Mouse (Mus musculus) embryonic facial prominence, embryonic 13.5 days (tissue): Measurements from ENCODE around the gene Mcee. TPM values are rescaled to one million over a fixed set of nuclear protein-coding genes. Genes with fewer than 3 reads are reported as not detected.

ENCODE experiments used
- ATAC-seq: fragments of 200-750 bp; cut with Nextera tagmentation; 2 replicates; pipeline ENCODE4 v1.8.0; 2017; ENCODE audit warnings: low read depth; ENCODE audit not compliant: insufficient number of reproducible peaks, insufficient read depth, low FRiP score, low TSS enrichment
- H3K27ac ChIP-seq: fragments of 300-500 bp; sonication (generic); 2 replicates; pipeline ENCODE4 v1.5.1; 2015; ENCODE audit warnings: moderate library complexity, mild to moderate bottlenecking, inconsistent platforms
- H3K27me3 ChIP-seq: fragments of 300-500 bp; sonication (generic); 2 replicates; pipeline ENCODE4 v1.6.1; 2015; ENCODE audit warnings: mild to moderate bottlenecking, inconsistent platforms
- H3K36me3 ChIP-seq: fragments of 300-500 bp; sonication (generic); 2 replicates; pipeline ENCODE4 v1.6.1; 2015; ENCODE audit warnings: mild to moderate bottlenecking, inconsistent platforms
- H3K4me1 ChIP-seq: fragments of 300-500 bp; sonication (generic); 2 replicates; pipeline ENCODE4 v1.6.1; 2015; ENCODE audit warnings: inconsistent platforms
- H3K4me2 ChIP-seq: fragments of 300-500 bp; sonication (generic); 2 replicates; pipeline ENCODE4 v1.6.1; 2015; ENCODE audit warnings: moderate library complexity, mild to moderate bottlenecking, inconsistent platforms
- H3K4me3 ChIP-seq: fragments of 300-500 bp; sonication (generic); 2 replicates; pipeline ENCODE4 v1.5.1; 2015; ENCODE audit warnings: mild to moderate bottlenecking, inconsistent platforms
- H3K9ac ChIP-seq: fragments of 300-500 bp; sonication (generic); 2 replicates; pipeline ENCODE4 v1.6.1; 2015; ENCODE audit warnings: mild to moderate bottlenecking, inconsistent platforms
- H3K9me3 ChIP-seq: fragments of 300-500 bp; sonication (generic); 2 replicates; pipeline ENCODE4 v1.6.1; 2016; ENCODE audit warnings: inconsistent platforms
- WGBS: fragments of 180-500 bp; shearing (Covaris S2); methylation state at CpG from one replicate; pipeline ENCODE4 v1.1.7; 2015; ENCODE audit warnings: mixed read lengths; 5-methylcytosine and 5-hydroxymethylcytosine counted together
- polyA plus RNA-seq: library from polyadenylated mRNA; unstranded; fragments of >200 nt; fragmentation: Nextera tagmentation; extraction: Ambion mirVana; gene quantifications from 2 replicates; pipeline ENCODE4 v1.2.1, GENCODE M21; 2015

Gene Mcee
- polyA plus RNA-seq, 1 experiment from 2014 or later, result 58.3 TPM

GRCm38 (mm10) chr7:64440519-64440918, 48.1 kb downstream of the Mcee start:
- Histone ChIP-seq H3K4me2 (no peak overlapping the region), H3K4me1 (peaks cover 15% of the 10 kb centered on the region), H3K9me3 (no peaks in the 10 kb centered on the region), H3K27ac (no peak overlapping the region; the same call in 1 of the 2 replicates), H3K9ac (no peak overlapping the region), H3K36me3 (no peaks in the 10 kb centered on the region), H3K27me3 (no peaks in the 10 kb centered on the region), H3K4me3 (no peak overlapping the region)
- ATAC-seq, result no peak
- 78% methylated on average over 8 of the region's 8 CpGs for WGBS

DNA sequence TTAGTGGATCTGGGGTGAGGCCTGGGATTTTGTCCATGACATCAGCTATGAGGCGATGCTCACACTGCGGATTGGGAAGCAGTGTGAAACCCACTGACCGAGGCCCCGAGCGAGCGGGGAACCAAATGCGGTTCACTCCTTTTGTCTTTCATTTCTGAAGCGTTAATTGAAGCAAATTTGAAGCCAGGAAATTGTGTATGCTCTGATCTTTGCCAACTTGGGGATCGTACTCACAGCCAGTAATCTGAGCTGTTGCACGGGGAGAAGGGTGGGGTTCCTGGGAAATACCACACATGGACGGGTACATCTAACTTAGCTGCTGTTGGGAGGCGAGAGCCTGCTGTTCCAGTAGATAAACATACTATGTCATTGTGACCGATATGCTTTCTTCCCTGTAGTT, 58.2 kb downstream of the Mcee start:
- no peaks in the 10 kb centered on the region for H3K36me3 ChIP-seq
- H3K27me3 ChIP-seq, result no peaks in the 10 kb centered on the region
- H3K4me1 ChIP-seq, result no peaks in the 10 kb centered on the region
- H3K4me3 ChIP-seq, result no peak overlapping the region
- no peak overlapping the region for H3K27ac ChIP-seq
- H3K9me3 ChIP-seq, result no peaks in the 10 kb centered on the region
- ATAC-seq, result no peak
- H3K4me2 ChIP-seq, result no peak overlapping the region
- 81% methylated on average over 13 of the region's 13 CpGs for WGBS
- H3K9ac ChIP-seq, result no peak overlapping the region

DNA sequence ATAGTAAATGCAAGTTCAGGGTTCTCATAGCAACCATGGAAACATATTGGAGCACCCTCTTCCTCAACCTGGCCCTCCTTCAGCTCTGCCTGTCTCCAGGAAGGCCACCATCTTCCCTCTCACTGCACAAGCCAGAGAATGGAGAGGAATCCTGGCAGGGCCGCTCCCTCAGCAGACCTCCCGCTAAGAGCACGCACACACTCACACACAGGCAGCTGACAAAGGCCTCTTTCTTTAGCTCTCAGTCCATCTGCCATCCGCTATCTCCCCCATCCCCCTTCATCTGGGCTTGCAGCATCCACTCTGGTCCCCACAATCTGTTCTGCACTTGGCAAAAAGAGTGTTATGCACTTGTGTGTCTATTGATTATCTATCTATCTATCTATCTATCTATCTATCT, 59.0 kb downstream of the Mcee start:
- H3K27ac ChIP-seq, result no peak overlapping the region
- H3K9me3 ChIP-seq, result no peaks in the 10 kb centered on the region
- no peak overlapping the region for H3K4me3 ChIP-seq
- ATAC-seq, result no peak
- H3K9ac ChIP-seq, result no peak overlapping the region
- 40% methylated on average over 4 of the region's 4 CpGs for WGBS
- no peaks in the 10 kb centered on the region for H3K27me3 ChIP-seq
- no peak overlapping the region for H3K4me2 ChIP-seq
- no peaks in the 10 kb centered on the region for H3K36me3 ChIP-seq
- no peaks in the 10 kb centered on the region for H3K4me1 ChIP-seq

DNA sequence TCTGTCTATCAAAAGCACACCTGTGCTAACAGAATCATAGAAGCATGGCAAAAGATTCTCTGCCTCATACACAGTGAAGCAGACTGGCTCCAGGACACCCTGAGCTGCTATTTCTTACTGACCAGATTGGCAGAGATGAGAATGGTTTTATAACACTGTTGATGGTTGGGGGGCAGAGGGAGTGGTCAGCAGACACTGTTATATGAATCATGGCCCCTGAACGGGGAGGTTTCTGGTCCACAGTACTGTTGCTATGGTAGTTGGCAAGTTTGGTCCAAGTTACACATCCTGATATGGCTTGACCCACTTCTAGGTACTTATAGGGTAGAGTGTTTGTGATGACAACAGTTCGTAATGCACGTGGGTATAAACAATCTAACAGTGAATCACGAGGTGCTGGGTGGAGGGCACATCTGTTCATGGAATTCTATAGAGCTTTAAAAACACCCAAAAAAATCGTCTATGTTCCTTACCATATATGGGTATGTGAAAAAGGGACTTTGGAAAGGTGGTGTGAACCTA, 59.5 kb downstream of the Mcee start:
- Histone ChIP-seq H3K4me3 (no peak overlapping the region), H3K36me3 (no peaks in the 10 kb centered on the region), H3K27ac (no peak overlapping the region), H3K9ac (no peak overlapping the region), H3K4me2 (no peak overlapping the region), H3K9me3 (no peaks in the 10 kb centered on the region), H3K27me3 (no peaks in the 10 kb centered on the region), H3K4me1 (no peaks in the 10 kb centered on the region)
- ATAC-seq, result no peak
- WGBS, result 81% methylated on average over 5 of the region's 5 CpGs

DNA sequence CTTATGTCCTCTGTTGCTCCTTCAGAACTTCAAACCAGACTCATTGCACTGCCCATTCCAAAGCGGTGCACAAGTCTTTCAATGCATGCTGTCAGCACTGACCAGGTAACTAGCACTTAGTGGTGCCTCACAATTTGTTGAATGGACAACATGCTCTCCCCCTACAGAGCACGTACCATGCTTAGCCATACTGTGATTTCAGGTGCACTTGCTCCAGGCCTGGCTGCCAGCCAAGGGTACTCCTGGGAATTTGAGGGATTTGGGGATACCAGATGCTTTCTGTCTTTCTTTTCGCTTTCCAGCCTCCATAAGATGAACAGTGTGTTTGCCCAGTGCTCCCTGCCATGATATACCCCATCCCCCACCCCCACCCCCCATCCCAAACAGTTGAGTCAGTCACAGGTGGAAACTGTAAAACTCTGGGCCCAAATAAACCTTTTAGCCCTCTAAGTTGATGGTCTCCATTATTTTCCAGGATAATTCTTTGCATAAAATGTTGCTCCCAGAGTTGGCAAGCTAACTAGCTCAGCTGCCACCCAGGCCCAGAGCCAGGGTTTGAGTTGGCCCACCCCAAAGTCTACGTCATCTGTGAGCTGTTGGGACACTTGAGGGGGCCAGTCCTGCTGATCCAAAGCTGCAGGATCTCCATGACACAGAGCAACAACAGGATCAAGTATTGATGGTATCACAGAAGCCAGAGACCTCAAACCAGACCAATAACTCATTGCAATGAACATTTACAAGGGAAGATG, 60.2 kb downstream of the Mcee start:
- Histone ChIP-seq H3K4me1 (no peaks in the 10 kb centered on the region), H3K4me3 (no peak overlapping the region), H3K27me3 (no peaks in the 10 kb centered on the region), H3K9me3 (no peaks in the 10 kb centered on the region), H3K36me3 (no peaks in the 10 kb centered on the region), H3K9ac (no peak overlapping the region), H3K27ac (no peak overlapping the region), H3K4me2 (no peak overlapping the region)
- 74% methylated on average over 4 of the region's 4 CpGs for WGBS
- no peak for ATAC-seq

GRCm38 (mm10) chr7:64456176-64456575, 63.8 kb downstream of the Mcee start:
- H3K36me3 ChIP-seq, result no peaks in the 10 kb centered on the region
- H3K4me1 ChIP-seq, result no peaks in the 10 kb centered on the region
- no peak overlapping the region for H3K9ac ChIP-seq
- H3K27ac ChIP-seq, result no peak overlapping the region
- H3K4me3 ChIP-seq, result no peak overlapping the region
- no peaks in the 10 kb centered on the region for H3K9me3 ChIP-seq
- H3K27me3 ChIP-seq, result no peaks in the 10 kb centered on the region
- 77% methylated on average over 4 of the region's 4 CpGs for WGBS
- ATAC-seq, result no peak
- H3K4me2 ChIP-seq, result no peak overlapping the region

DNA sequence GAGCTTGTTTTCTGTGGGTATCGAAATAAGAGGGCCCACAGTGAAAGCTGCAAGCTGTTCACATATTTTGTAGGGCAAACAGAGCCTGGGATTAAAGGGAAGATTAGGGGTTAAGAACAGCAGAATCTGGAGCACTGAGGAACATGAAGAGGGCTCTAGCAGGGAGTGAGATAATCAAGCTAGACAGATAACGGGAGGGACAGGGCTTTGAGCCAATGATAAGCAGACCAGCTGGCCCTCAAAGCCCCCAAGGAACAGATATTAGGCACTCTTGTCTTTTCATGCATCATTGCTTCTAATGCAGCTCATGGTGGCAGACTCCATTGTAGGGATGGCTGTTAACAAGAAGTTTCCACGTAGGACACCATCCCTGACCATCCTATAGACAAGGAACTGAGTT, 64.3 kb downstream of the Mcee start:
- Histone ChIP-seq H3K9me3 (no peaks in the 10 kb centered on the region), H3K4me1 (no peaks in the 10 kb centered on the region), H3K27me3 (no peaks in the 10 kb centered on the region), H3K4me2 (no peak overlapping the region), H3K27ac (no peak overlapping the region), H3K36me3 (no peaks in the 10 kb centered on the region), H3K4me3 (no peak overlapping the region), H3K9ac (no peak overlapping the region)
- WGBS, result 82% methylated on average over 3 of the region's 3 CpGs
- no peak for ATAC-seq

DNA sequence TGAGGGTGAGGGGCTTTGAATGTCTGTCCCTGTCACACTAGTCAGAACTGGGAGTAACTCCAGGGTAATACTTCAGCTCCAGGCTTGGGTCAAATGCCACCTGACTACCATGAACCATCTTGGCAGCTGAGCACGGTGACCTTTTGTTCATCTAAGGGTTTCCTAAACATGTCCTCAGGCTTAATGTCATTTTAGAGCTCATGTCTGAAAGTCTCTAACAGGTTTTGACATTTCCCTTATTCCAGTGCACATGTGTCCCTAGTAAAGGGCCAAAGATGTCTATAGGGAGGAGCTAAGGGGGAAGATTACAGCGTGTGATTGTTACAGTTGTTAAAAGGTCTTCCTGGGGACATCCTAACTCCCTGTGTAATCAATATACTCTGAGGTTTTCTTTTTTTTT, 65.4 kb downstream of the Mcee start:
- Histone ChIP-seq H3K27ac (no peak overlapping the region), H3K4me2 (no peak overlapping the region), H3K4me3 (no peak overlapping the region), H3K4me1 (no peaks in the 10 kb centered on the region), H3K27me3 (no peaks in the 10 kb centered on the region), H3K36me3 (no peaks in the 10 kb centered on the region), H3K9me3 (no peaks in the 10 kb centered on the region), H3K9ac (no peak overlapping the region)
- no peak for ATAC-seq
- 68% methylated on average over 2 of the region's 2 CpGs for WGBS

Other genes starting within 250 kb of the Mcee start
- 1.5 and 1.6 TPM in 2 replicates for gene Trpm1, start 238.8 kb upstream of the Mcee start, polyA plus RNA-seq
- gene Mtmr10, start 105.0 kb upstream of the Mcee start, polyA plus RNA-seq, result 13.6 and 14.5 TPM in 2 replicates
- gene Fan1, start 18.5 kb upstream of the Mcee start, polyA plus RNA-seq, result 12.4 and 12.5 TPM in 2 replicates
- gene Mphosph10, start 339 bp upstream of the Mcee start, polyA plus RNA-seq, result 48.6 and 49.5 TPM in 2 replicates
- 10.8 and 11.4 TPM in 2 replicates for gene Apba2, start 109.1 kb downstream of the Mcee start, polyA plus RNA-seq